Mouse (Mus musculus) frontal cortex, postnatal 10 days (tissue): ENCODE data around the gene Mprip.

Experiments used
- DNase-seq, 2 experiments: peaks; one replicate each; pipeline ENCODE4 v3.0.0; 2022; ENCODE audit warnings: low spot score in 2 of 2, mixed read lengths in 1 of 2

Mprip gene

GRCm38 (mm10) chr11:59759626-59760025 is 98.5 kb downstream of the Mprip start:
- DNase-seq, result no peak

- no peak for DNase-seq
These were observed 99.7 kb downstream of the Mprip start for GRCm38 (mm10) chr11:59760796-59761195.

GRCm38 (mm10) chr11:59769307-59769706 is 108.2 kb downstream of the Mprip start:
- no peak for DNase-seq

- DNase-seq, result no peak
These were observed 108.6 kb downstream of the Mprip start for GRCm38 (mm10) chr11:59769738-59770137.

GRCm38 (mm10) chr11:59770753-59771152 is 109.6 kb downstream of the Mprip start:
- no peak for DNase-seq

DNA sequence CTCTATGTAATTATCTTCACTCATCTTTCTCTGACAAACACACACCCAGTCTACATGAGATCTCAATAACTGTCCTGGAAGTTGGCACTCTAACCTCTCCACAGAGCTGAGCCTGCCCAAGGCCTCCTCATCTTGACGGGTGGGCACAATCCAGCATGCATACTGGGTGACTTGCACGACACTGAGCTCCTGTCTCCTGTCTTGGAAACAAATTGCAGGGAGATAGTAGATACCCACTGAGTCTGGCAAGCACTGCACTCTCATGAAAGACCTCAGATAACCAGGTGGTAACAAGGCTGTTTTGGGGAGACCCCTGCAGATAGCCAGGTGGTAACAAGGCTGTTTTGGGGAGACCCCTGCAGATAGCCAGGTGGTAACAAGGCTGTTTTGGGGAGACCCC is 111.2 kb downstream of the Mprip start:
- no peak for DNase-seq

- DNase-seq, result no peak
These were observed 111.8 kb downstream of the Mprip start for GRCm38 (mm10) chr11:59772902-59773301.

DNA sequence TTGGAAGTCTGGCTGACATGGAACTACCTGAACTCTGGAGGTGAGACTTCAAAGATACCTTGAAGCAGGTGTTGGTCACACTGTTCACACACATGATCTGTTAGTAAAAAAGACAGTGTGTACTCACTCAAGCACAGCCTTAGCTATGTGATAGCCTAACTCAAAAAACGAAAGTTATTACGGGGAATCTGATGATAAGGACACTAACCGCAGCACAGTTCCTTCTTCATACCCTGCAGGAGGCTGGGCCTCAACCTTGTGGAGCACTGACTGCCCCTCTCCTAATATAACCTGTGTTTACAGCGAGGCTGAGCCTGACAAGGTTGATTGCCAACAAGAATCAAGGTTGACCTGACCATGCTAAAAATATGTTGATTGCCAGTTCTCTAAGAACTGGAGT is 113.4 kb downstream of the Mprip start:
- DNase-seq, result no peak

DNA sequence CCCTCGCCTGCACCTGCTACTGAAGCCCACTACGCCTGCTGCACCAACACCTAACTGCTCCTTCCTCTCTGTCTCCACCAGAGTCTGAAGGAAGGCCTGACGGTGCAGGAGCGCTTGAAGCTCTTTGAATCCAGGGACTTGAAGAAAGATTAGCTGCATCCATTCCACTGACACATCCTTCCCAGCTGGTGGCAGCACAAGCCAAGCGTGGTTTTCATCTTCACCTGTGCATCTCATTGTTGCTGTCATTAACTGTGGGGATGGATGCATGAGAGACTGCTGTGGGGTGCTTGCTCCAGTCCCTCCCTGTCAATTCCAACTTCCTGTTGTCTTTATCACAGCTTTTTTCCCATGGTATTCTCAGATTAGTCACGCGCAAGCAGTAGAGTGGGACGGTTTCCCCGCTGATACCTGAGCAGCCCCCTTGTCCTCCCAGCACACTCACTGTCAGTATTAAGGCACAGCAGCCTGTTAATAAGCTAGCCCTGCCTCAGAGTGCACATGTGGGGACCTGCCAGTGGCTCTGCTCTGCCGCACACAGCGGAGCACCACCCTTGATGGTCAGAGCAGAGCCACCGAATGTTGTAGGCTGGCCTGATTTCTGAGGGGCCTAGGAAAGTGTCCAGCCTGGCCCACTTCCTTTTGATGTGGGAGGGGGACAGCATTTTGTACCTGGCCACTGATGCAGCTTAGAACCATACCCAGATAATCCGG is 114.5 kb downstream of the Mprip start:
- no peak for DNase-seq

- no peak for DNase-seq
These were observed 116.2 kb downstream of the Mprip start for GRCm38 (mm10) chr11:59777259-59777658.

GRCm38 (mm10) chr11:59778181-59778873 is 117.2 kb downstream of the Mprip start:
- peak; percentile 32 to 63 for DNase-seq

GRCm38 (mm10) chr11:59778874-59779223 is 117.7 kb downstream of the Mprip start:
- no peak for DNase-seq

DNA sequence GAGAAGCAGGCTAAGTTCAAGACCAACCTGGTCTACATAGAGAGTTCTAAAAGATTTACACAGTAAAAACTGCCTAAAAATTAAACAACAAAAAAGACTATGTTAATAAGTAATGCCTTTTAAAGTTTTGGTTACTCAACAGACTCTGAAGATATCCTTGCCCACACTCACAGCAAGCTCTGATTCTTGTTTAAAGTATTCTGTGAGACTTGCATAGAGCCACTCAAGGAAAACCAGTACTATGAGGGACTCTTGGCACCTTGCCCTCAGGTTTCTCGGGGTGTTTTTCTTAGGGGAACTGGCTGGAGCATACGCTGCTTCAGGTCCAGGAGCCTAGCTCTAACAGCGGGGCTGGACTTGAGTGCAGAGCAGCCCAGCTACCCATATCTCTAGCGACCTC is 118.3 kb downstream of the Mprip start:
- no peak for DNase-seq

GRCm38 (mm10) chr11:59780241-59780640 is 119.1 kb downstream of the Mprip start:
- DNase-seq, result no peak

- DNase-seq, result no peak
These were observed 121.0 kb downstream of the Mprip start for GRCm38 (mm10) chr11:59782091-59782590.

GRCm38 (mm10) chr11:59783591-59783990 is 122.5 kb downstream of the Mprip start:
- DNase-seq, result no peak

DNA sequence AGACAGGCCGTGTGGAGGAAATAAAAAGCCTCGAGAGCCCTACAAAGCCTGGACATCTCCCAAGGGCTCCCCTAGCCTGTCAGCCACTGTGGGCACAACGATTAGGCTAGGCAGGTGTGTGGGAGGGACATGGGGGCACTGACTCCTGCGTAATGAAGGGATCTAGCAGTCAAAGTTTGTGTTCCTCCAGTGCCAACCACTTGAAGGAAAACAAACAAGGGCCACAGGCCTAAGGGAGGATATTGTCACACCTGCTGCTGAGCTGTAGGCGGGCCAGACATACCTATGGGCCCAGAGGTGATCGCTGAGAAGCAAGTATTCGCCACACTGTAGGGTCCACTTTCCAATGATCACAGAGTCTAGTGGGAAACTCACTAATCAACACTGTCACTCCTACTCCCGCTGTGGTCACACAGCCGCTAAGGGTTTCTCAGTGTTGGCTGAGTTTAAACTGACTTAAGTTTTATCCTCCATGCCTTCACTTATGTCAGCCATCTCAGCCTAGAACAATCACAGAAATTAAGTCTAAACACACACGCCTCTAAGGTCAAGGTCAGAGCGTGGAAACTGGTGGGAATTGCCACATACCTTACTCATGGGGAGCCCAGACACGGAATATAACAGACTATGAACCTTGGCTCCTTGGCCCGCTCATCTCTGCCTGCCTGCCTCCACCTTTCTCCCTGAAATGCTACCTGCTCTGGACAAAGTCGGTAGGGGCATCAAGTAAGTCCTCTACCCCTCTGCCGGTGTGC is 125.5 kb downstream of the Mprip start:
- no peak for DNase-seq

- DNase-seq, result peak in 1 of 2 experiments; percentile 58
These were observed 126.2 kb downstream of the Mprip start, which contains the start of gene Pld6 for GRCm38 (mm10) chr11:59787199-59787781. TSS of gene Pld6 (minus strand) at chr11:59787645.

DNA sequence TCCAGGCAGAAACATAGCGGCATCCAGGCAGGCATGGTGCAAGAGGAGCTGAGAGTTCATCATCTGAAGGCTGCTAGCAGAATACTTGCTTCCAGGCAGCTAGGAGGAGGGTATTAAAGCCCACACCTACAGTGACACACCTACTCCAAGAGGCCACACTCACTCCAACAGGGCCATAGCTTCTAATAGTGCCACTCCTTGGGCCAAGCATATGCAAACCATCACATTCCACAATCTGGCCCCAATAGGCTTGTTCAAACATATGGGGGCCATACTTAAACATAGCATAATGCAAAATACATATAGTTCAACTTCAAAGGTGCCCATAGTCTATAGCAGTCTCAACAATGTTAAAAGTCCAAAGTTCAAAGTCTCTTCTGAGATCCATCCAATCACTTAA is 128.2 kb downstream of the Mprip start:
- DNase-seq, result no peak

DNA sequence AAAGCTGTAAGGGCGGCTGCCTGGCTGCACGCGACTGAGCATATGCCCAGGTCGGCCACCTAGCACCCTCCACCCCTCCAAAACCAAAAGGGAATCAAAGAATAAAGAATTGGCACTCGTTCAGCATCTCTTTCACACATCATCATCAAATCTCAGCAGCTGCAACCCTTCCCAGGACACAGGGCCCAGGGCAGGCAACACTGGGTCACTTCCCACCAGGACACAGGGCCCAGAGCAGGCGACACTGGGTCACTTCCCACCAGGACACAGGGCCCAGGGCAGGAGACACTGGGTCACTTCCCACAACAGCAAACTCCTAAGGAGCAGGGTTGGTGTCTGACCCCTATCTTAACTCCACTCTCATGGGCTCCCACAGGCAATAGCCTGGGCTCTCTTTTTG is 132.3 kb downstream of the Mprip start:
- DNase-seq, result no peak

DNA sequence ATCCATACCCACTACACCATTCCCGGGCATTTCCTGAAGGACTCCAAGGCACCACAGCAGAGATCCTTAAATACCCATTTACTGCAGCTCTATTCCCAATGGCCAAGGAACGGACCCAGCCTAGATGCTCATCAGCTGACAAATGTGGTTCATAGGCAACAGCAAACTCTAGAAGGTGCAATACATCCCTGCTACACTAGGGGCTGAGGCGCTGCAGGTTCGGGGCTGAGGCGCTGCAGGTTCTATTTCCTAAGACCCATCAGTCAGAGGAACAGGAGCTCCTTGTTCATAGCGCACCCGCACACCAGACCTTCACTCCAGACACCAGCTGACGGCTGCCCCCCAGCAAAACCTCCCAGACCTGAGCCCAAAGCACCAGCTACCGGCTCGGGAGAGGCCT is 139.3 kb downstream of the Mprip start:
- DNase-seq, result no peak

GRCm38 (mm10) chr11:59801881-59802280 is 140.8 kb downstream of the Mprip start:
- DNase-seq, result no peak
